Mouse (Mus musculus) heart, embryonic 16.5 days (tissue): ENCODE results near the gene Supt6. TPM values are rescaled to one million over a fixed set of nuclear protein-coding genes. Genes with fewer than 3 reads are reported as not detected.

Experiments used
- ATAC-seq: fragments of 200-750 bp; cut with Nextera tagmentation; replicated peaks from 2 replicates; pipeline ENCODE4 v1.8.0; 2017; ENCODE audit warnings: moderate number of reproducible peaks; ENCODE audit not compliant: insufficient read depth, low FRiP score; ENCODE audit errors: extremely low read depth
- H3K27ac ChIP-seq: fragments of 300-500 bp; sonication (generic); 2 replicates; pipeline ENCODE4 v1.5.1; 2014; ENCODE audit warnings: mild to moderate bottlenecking, low read length, control low read depth, moderate library complexity
- H3K27me3 ChIP-seq: fragments of 300-500 bp; sonication (generic); 2 replicates; pipeline ENCODE4 v1.6.1; 2014; ENCODE audit warnings: low read length, mixed read lengths; ENCODE audit not compliant: control insufficient read depth, insufficient read depth
- H3K36me3 ChIP-seq: fragments of 300-500 bp; sonication (generic); 2 replicates; pipeline ENCODE4 v1.6.1; 2014; ENCODE audit not compliant: control insufficient read depth, insufficient read depth
- H3K4me1 ChIP-seq: fragments of 300-500 bp; sonication (generic); 2 replicates; pipeline ENCODE4 v1.6.1; 2014; ENCODE audit warnings: low read length, mixed read lengths; ENCODE audit not compliant: control insufficient read depth, insufficient read depth
- H3K4me2 ChIP-seq: fragments of 300-500 bp; sonication (generic); 2 replicates; pipeline ENCODE4 v1.6.1; 2014; ENCODE audit warnings: low read depth, mild to moderate bottlenecking, control low read depth, low read length
- H3K4me3 ChIP-seq: fragments of 300-500 bp; sonication (generic); 2 replicates; pipeline ENCODE4 v1.5.1; 2014; ENCODE audit warnings: mild to moderate bottlenecking, control low read depth, low read length
- H3K9ac ChIP-seq: fragments of 300-500 bp; sonication (generic); 2 replicates; pipeline ENCODE4 v1.6.1; 2014; ENCODE audit warnings: low read length, control low read depth
- H3K9me3 ChIP-seq: fragments of 300-500 bp; sonication (generic); replicated peaks from 2 replicates; pipeline ENCODE4 v1.6.1; 2016; ENCODE audit warnings: low read length; ENCODE audit not compliant: control insufficient read depth
- WGBS: fragments of 180-500 bp; shearing (Covaris S2); extraction: QIAGEN DNeasy Blood & Tissue Kit; methylation state at CpG from one replicate; pipeline ENCODE4 v1.1.7; 2014; 5-methylcytosine and 5-hydroxymethylcytosine counted together
- polyA plus RNA-seq: library from polyadenylated mRNA; unstranded; fragments of >200 nt; fragmentation: Nextera tagmentation; extraction: Ambion mirVana; gene quantifications from 2 replicates; pipeline ENCODE4 v1.2.1, GENCODE M21; 2015

Gene Supt6
- polyA plus RNA-seq, 1 experiment from 2014 or later: 16.3 TPM

- Histone ChIP-seq H3K9me3 (no peaks in the 10 kb centered on the region), H3K4me3 (no peak overlapping the region), H3K9ac (no peak overlapping the region), H3K4me2 (no peak overlapping the region), H3K27ac (no peak overlapping the region), H3K4me1 (no peaks in the 10 kb centered on the region), H3K27me3 (no peaks in the 10 kb centered on the region), H3K36me3 (peaks cover 67% of the 10 kb centered on the region)
- no peak for ATAC-seq
- WGBS: 88% methylated on average over 7 of the region's 7 CpGs
These were observed 38.6 kb downstream of the Supt6 start for GRCm38 (mm10) chr11:78207190-78207589.

- 78% methylated on average over 13 of the region's 13 CpGs for WGBS
- Histone ChIP-seq H3K4me2 (no peak overlapping the region), H3K9ac (no peak overlapping the region), H3K27me3 (no peaks in the 10 kb centered on the region), H3K4me1 (no peaks in the 10 kb centered on the region), H3K27ac (no peak overlapping the region), H3K36me3 (peaks cover 56% of the 10 kb centered on the region), H3K9me3 (no peaks in the 10 kb centered on the region), H3K4me3 (no peak overlapping the region)
- no peak for ATAC-seq
These were observed 40.2 kb downstream of the Supt6 start for GRCm38 (mm10) chr11:78205361-78206206.

GRCm38 (mm10) chr11:78204287-78204686 is 41.5 kb downstream of the Supt6 start:
- Histone ChIP-seq H3K27ac (no peak overlapping the region), H3K4me3 (no peak overlapping the region), H3K4me2 (no peak overlapping the region), H3K27me3 (no peaks in the 10 kb centered on the region), H3K9ac (no peak overlapping the region), H3K9me3 (no peaks in the 10 kb centered on the region), H3K36me3 (peaks cover 44% of the 10 kb centered on the region), H3K4me1 (no peaks in the 10 kb centered on the region)
- 77% methylated on average over 6 of the region's 6 CpGs for WGBS
- no peak for ATAC-seq

GRCm38 (mm10) chr11:78202372-78202771 is 43.4 kb downstream of the Supt6 start:
- no peaks in the 10 kb centered on the region for H3K4me1 ChIP-seq
- 90% methylated on average over 3 of the region's 3 CpGs for WGBS
- no peak overlapping the region for H3K4me2 ChIP-seq
- H3K27me3 ChIP-seq: no peaks in the 10 kb centered on the region
- H3K4me3 ChIP-seq: no peak overlapping the region
- no peak overlapping the region for H3K27ac ChIP-seq
- no peaks in the 10 kb centered on the region for H3K9me3 ChIP-seq
- no peak for ATAC-seq
- H3K9ac ChIP-seq: no peak overlapping the region
- peaks cover 25% of the 10 kb centered on the region for H3K36me3 ChIP-seq

- ATAC-seq: no peak
- Histone ChIP-seq H3K4me3 (peak overlapping the region; percentile 57), H3K4me2 (peak overlapping the region; percentile 70), H3K4me1 (peaks cover 7% of the 10 kb centered on the region; the same call in 1 of the 2 replicates), H3K27ac (no peak overlapping the region), H3K27me3 (no peaks in the 10 kb centered on the region), H3K9ac (peak overlapping the region; percentile 70), H3K9me3 (no peaks in the 10 kb centered on the region), H3K36me3 (peaks cover 16% of the 10 kb centered on the region)
- 48% methylated on average over 22 of the region's 23 CpGs for WGBS
These were observed 50.5 kb downstream of the Supt6 start for GRCm38 (mm10) chr11:78195101-78195863.

- Histone ChIP-seq H3K4me1 (peaks cover 11% of the 10 kb centered on the region; the same call in 1 of the 2 replicates), H3K9me3 (no peaks in the 10 kb centered on the region), H3K4me3 (peak overlapping the region; percentile 57), H3K9ac (peak overlapping the region; percentile 70), H3K27ac (no peak overlapping the region), H3K27me3 (no peaks in the 10 kb centered on the region), H3K36me3 (peaks cover 16% of the 10 kb centered on the region), H3K4me2 (peak overlapping the region; percentile 70)
- 3% methylated on average over 30 of the region's 30 CpGs for WGBS
- ATAC-seq: peak; percentile 73
These were observed 51.2 kb downstream of the Supt6 start for GRCm38 (mm10) chr11:78194411-78195100.

- Histone ChIP-seq H3K4me3 (no peak within 1 kb of the TSS), H3K27me3 (no peaks in the 10 kb centered on the region), H3K27ac (no peak within 1 kb of the TSS), H3K4me2 (peak within 1 kb of the TSS; percentile 70; the same call in 1 of the 2 replicates), H3K36me3 (peaks cover 16% of the 10 kb centered on the region), H3K9ac (no peak within 1 kb of the TSS), H3K9me3 (no peaks in the 10 kb centered on the region), H3K4me1 (peaks cover 18% of the 10 kb centered on the region)
- ATAC-seq: no peak
- 48% methylated on average over 1 of the region's 1 CpGs for WGBS
These were observed 52.7 kb downstream of the Supt6 start, which contains the start of gene Proca1 for GRCm38 (mm10) chr11:78193113-78193512. Gene Proca1 (plus strand): TSS chr11:78193392.

- no peak overlapping the region for H3K9ac ChIP-seq
- WGBS: 74% methylated on average over 6 of the region's 6 CpGs
These were observed 55.7 kb downstream of the Supt6 start for GRCm38 (mm10) chr11:78190041-78190440.

More at GRCm38 (mm10) chr11:78190041-78190440, 55.7 kb downstream of the Supt6 start:
- H3K9me3 ChIP-seq: no peaks in the 10 kb centered on the region
- H3K27ac ChIP-seq: no peak overlapping the region
- H3K4me3 ChIP-seq: no peak overlapping the region
- ATAC-seq: no peak
- H3K36me3 ChIP-seq: peaks cover 16% of the 10 kb centered on the region
- H3K4me2 ChIP-seq: peak overlapping the region; percentile 79; the same call in 1 of the 2 replicates
- H3K4me1 ChIP-seq: peaks cover 19% of the 10 kb centered on the region
- no peaks in the 10 kb centered on the region for H3K27me3 ChIP-seq
